Mouse (Mus musculus) kidney, embryonic 15.5 days (tissue): Measurements from ENCODE around the gene Rangrf. TPM values are rescaled to one million over a fixed set of nuclear protein-coding genes. Genes with fewer than 3 reads are reported as not detected.
"Not testable (repeated sequence)": the region's sequence is repeated elsewhere in the genome, so short reads cannot be mapped to it uniquely, and the experiment has no call there.

Experiments
- ATAC-seq: fragments of 200-750 bp; cut with Nextera tagmentation; replicated peaks from 2 replicates; pipeline ENCODE4 v1.8.0; 2017; ENCODE audit warnings: moderate TSS enrichment; ENCODE audit not compliant: low FRiP score
- H3K27ac ChIP-seq: fragments of 300-500 bp; sonication (generic); 2 replicates; pipeline ENCODE4 v1.5.1; 2015; ENCODE audit warnings: mild to moderate bottlenecking, inconsistent platforms
- H3K27me3 ChIP-seq: fragments of 300-500 bp; sonication (generic); 2 replicates; pipeline ENCODE4 v1.6.1; 2015; ENCODE audit warnings: inconsistent platforms
- H3K36me3 ChIP-seq: fragments of 300-500 bp; sonication (generic); 2 replicates; pipeline ENCODE4 v1.6.1; 2015; ENCODE audit warnings: inconsistent platforms
- H3K4me1 ChIP-seq: fragments of 300-500 bp; sonication (generic); 2 replicates; pipeline ENCODE4 v1.6.1; 2015; ENCODE audit warnings: inconsistent platforms
- H3K4me2 ChIP-seq: fragments of 300-500 bp; sonication (generic); 2 replicates; pipeline ENCODE4 v1.6.1; 2015; ENCODE audit warnings: moderate library complexity, mild to moderate bottlenecking, inconsistent platforms
- H3K4me3 ChIP-seq: fragments of 300-500 bp; sonication (generic); replicated peaks from 2 replicates; pipeline ENCODE4 v1.5.1; 2015; ENCODE audit warnings: mild to moderate bottlenecking, inconsistent platforms
- H3K9ac ChIP-seq: fragments of 300-500 bp; sonication (generic); 2 replicates; pipeline ENCODE4 v1.6.1; 2015; ENCODE audit warnings: mild to moderate bottlenecking, inconsistent platforms
- H3K9me3 ChIP-seq: fragments of 300-500 bp; sonication (generic); replicated peaks from 2 replicates; pipeline ENCODE4 v1.6.1; 2016; ENCODE audit warnings: inconsistent platforms
- WGBS: fragments of 180-500 bp; shearing (Covaris S2); methylation state at CpG from one replicate; pipeline ENCODE4 v1.1.7; 2015; ENCODE audit warnings: mixed read lengths; 5-methylcytosine and 5-hydroxymethylcytosine counted together
- microRNA-seq: library from miRNA; unstranded; fragments of <30 nt; microRNA quantifications from one replicate; pipeline ENCODE4, GENCODE M21; 2016
- polyA plus RNA-seq: library from polyadenylated mRNA; unstranded; fragments of >200 nt; fragmentation: Nextera tagmentation; extraction: Ambion mirVana; gene quantifications from 2 replicates; pipeline ENCODE4 v1.2.1, GENCODE M21; 2015

Rangrf gene
- polyA plus RNA-seq, 1 experiment from 2014 or later, result 63.4 TPM

GRCm38 (mm10) chr11:68939451-68940304 lies 35.3 kb downstream of the Rangrf start:
- Histone ChIP-seq H3K36me3 (peaks cover 11% of the 10 kb centered on the region; the same call in 1 of the 2 replicates), H3K9me3 (no peaks in the 10 kb centered on the region), H3K4me2 (peak overlapping the region; percentile 59), H3K27ac (peak overlapping the region; percentile 85), H3K9ac (peak overlapping the region; percentile 39), H3K4me3 (peak overlapping the region; percentile 50), H3K27me3 (no peaks in the 10 kb centered on the region), H3K4me1 (peaks cover 16% of the 10 kb centered on the region; the same call in 1 of the 2 replicates)
- ATAC-seq, result peak; percentile 98
- WGBS, result 2% methylated on average over 16 of the region's 16 CpGs

GRCm38 (mm10) chr11:68936951-68937350 lies 38.0 kb downstream of the Rangrf start:
- H3K4me3 ChIP-seq, H3K27me3 ChIP-seq, H3K9ac ChIP-seq, H3K9me3 ChIP-seq, H3K27ac ChIP-seq, H3K36me3 ChIP-seq, H3K4me2 ChIP-seq, H3K4me1 ChIP-seq, ATAC-seq: not testable (repeated sequence)
- WGBS, result 90% methylated on average over 4 of the region's 4 CpGs

GRCm38 (mm10) chr11:68933885-68934507 lies 41.0 kb downstream of the Rangrf start:
- WGBS, result 80% methylated on average over 5 of the region's 5 CpGs
- H3K4me3 ChIP-seq, result no peak overlapping the region
- no peaks in the 10 kb centered on the region for H3K36me3 ChIP-seq
- no peak overlapping the region for H3K27ac ChIP-seq
- no peak overlapping the region for H3K4me2 ChIP-seq
- 0 out of 2 replicates have a peak, but pooled peaks cover under 1% of the 10 kb centered on the region for H3K4me1 ChIP-seq
- ATAC-seq, result no peak
- H3K9ac ChIP-seq, result no peak overlapping the region
- H3K9me3 ChIP-seq, result no peaks in the 10 kb centered on the region
- no peaks in the 10 kb centered on the region for H3K27me3 ChIP-seq

- H3K4me3 ChIP-seq, result no peak overlapping the region
- H3K9me3 ChIP-seq, result no peaks in the 10 kb centered on the region
- H3K4me1 ChIP-seq, result no peaks in the 10 kb centered on the region
- no peak for ATAC-seq
- H3K9ac ChIP-seq, result no peak overlapping the region
- H3K36me3 ChIP-seq, result no peaks in the 10 kb centered on the region
- H3K27ac ChIP-seq, result no peak overlapping the region
- H3K4me2 ChIP-seq, result no peak overlapping the region
- H3K27me3 ChIP-seq, result no peaks in the 10 kb centered on the region
- 84% methylated on average over 6 of the region's 6 CpGs for WGBS
Observed at GRCm38 (mm10) chr11:68929947-68930346, 45.0 kb downstream of the Rangrf start.

- no peak within 1 kb of the TSS for H3K9ac ChIP-seq
- 71% methylated on average over 3 of the region's 3 CpGs for WGBS
- no peak for ATAC-seq
Observed at GRCm38 (mm10) chr11:68926981-68927380, 48.0 kb downstream of the Rangrf start, which contains the start of gene Odf4. TSS of gene Odf4 (minus strand) at chr11:68927081.

GRCm38 (mm10) chr11:68924749-68925148 lies 50.2 kb downstream of the Rangrf start:
- H3K4me2 ChIP-seq, result no peak overlapping the region
- no peaks in the 10 kb centered on the region for H3K9me3 ChIP-seq
- no peaks in the 10 kb centered on the region for H3K27me3 ChIP-seq
- H3K4me3 ChIP-seq, result no peak overlapping the region
- no peak overlapping the region for H3K9ac ChIP-seq
- no peak overlapping the region for H3K27ac ChIP-seq
- ATAC-seq, result no peak
- 83% methylated on average over 2 of the region's 2 CpGs for WGBS
- H3K36me3 ChIP-seq, result no peaks in the 10 kb centered on the region
- H3K4me1 ChIP-seq, result peaks cover 14% of the 10 kb centered on the region

More at GRCm38 (mm10) chr11:68926981-68927380, 48.0 kb downstream of the Rangrf start, which contains the start of gene Odf4:
- no peak within 1 kb of the TSS for H3K4me2 ChIP-seq
- peaks cover 8% of the 10 kb centered on the region for H3K4me1 ChIP-seq
- H3K27ac ChIP-seq, result no peak within 1 kb of the TSS
- no peaks in the 10 kb centered on the region for H3K9me3 ChIP-seq
- H3K4me3 ChIP-seq, result no peak within 1 kb of the TSS
- no peaks in the 10 kb centered on the region for H3K27me3 ChIP-seq
- no peaks in the 10 kb centered on the region for H3K36me3 ChIP-seq

GRCm38 (mm10) chr11:68923191-68923590 lies 51.8 kb downstream of the Rangrf start:
- H3K36me3 ChIP-seq, result no peaks in the 10 kb centered on the region
- no peaks in the 10 kb centered on the region for H3K9me3 ChIP-seq
- H3K27ac ChIP-seq, result no peak overlapping the region
- peaks cover 14% of the 10 kb centered on the region for H3K4me1 ChIP-seq
- no peak for ATAC-seq
- H3K27me3 ChIP-seq, result no peaks in the 10 kb centered on the region
- no peak overlapping the region for H3K9ac ChIP-seq
- no peak overlapping the region for H3K4me2 ChIP-seq
- WGBS, result 67% methylated on average over 3 of the region's 3 CpGs
- no peak overlapping the region for H3K4me3 ChIP-seq

Small RNAs within 50 kb of the gene (microRNA-seq; reads per million reads assigned to microRNA genes)
- gene Mir3062, result 2.8 reads per million, percentile 14 among the genes with 10 or more reads in this experiment

Other genes starting within 250 kb of the Rangrf start
- gene Ndel1, start 103.3 kb downstream of the Rangrf start, polyA plus RNA-seq, result 87.3 and 87.5 TPM in 2 replicates
- gene Rnf222, start 86.6 kb downstream of the Rangrf start, polyA plus RNA-seq, result 0.18 and 0.27 TPM in 2 replicates
- 1,042 and 1,119 TPM in 2 replicates for gene Rpl26, start 73.6 kb downstream of the Rangrf start, polyA plus RNA-seq
- not detected in 2 replicates for gene Odf4, start 48.1 kb downstream of the Rangrf start, polyA plus RNA-seq
- gene Arhgef15, start 17.7 kb downstream of the Rangrf start, polyA plus RNA-seq, result 15.8 and 19.6 TPM in 2 replicates
- gene Slc25a35, start 7.1 kb downstream of the Rangrf start, polyA plus RNA-seq, result 4.8 and 5.0 TPM in 2 replicates
- 43.9 and 45.9 TPM in 2 replicates for gene Pfas, start 33.3 kb upstream of the Rangrf start, polyA plus RNA-seq
- 50.6 and 72.7 TPM in 2 replicates for gene Ctc1, start 40.7 kb upstream of the Rangrf start, polyA plus RNA-seq
- 164 and 175 TPM in 2 replicates for gene Aurkb, start 70.5 kb upstream of the Rangrf start, polyA plus RNA-seq
- gene Borcs6, start 84.5 kb upstream of the Rangrf start, polyA plus RNA-seq, result 7.4 and 8.7 TPM in 2 replicates
- gene Tmem107, start 95.6 kb upstream of the Rangrf start, polyA plus RNA-seq, result 60.8 and 64.3 TPM in 2 replicates
- 83.5 and 101 TPM in 2 replicates for gene Vamp2, start 113.3 kb upstream of the Rangrf start, polyA plus RNA-seq
- gene Per1, start 120.0 kb upstream of the Rangrf start, polyA plus RNA-seq, result 12.1 and 13.7 TPM in 2 replicates
- gene Hes7, start 145.2 kb upstream of the Rangrf start, polyA plus RNA-seq, result 0.42 and 0.46 TPM in 2 replicates
- gene 9130213A22Rik, start 147.4 kb upstream of the Rangrf start, polyA plus RNA-seq, result 0.27 and 0.51 TPM in 2 replicates
- 0.60 and 1.3 TPM in 2 replicates for gene Aloxe3, start 150.7 kb upstream of the Rangrf start, polyA plus RNA-seq
- 0.08 and 0.42 TPM in 2 replicates for gene Alox12b, start 181.8 kb upstream of the Rangrf start, polyA plus RNA-seq
- 0.33 and 0.47 TPM in 2 replicates for gene Alox8, start 222.7 kb upstream of the Rangrf start, polyA plus RNA-seq